Mouse (Mus musculus) gastrocnemius, postnatal 4 days (tissue): ENCODE data around the gene Acp2. TPM values are rescaled to one million over a fixed set of nuclear protein-coding genes. Genes with fewer than 3 reads are reported as not detected.
A peak's percentile ranks its signal among the peaks of the same experiment; 100 is the strongest.

Experiments used
- DNase-seq, 2 experiments: peaks; one replicate each; pipeline ENCODE4 v3.0.0; 2021 to 2022; ENCODE audit warnings: low spot score in 2 of 2, mixed read lengths in 2 of 2
- total RNA-seq, 2 experiments: library from RNA; stranded (reverse); gene quantifications; 2 replicates each; pipeline ENCODE4 v1.2.3; 2021

Gene Acp2
- total RNA-seq, 2 experiments from 2014 or later: 19.5 to 21.8 TPM

DNA sequence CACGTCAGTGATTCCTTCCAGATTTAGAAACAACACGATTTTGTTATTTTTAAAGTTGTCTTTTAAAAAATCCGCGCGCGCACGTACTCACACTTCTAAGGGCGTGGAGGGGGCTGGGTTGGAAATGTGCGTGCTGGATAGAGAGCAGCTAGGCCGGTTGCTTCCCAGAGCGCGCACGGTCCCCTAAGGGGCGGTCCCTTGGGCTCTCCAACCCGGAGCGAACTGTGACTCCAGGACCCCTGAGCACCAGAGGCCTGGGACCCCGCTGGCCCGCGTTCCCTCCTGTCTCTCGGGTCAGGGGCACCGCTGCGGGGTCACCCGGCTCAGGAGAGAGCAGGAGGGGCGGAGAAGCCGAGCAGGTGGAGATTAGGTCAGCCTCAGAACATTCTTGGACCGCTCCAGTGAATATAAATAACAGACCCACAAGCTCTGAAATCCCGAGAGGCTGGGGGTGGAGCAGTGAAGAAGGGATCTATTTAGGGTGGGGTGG is 53.0 kb downstream of the Acp2 start, which contains the start of gene Pacsin3:
TSS of gene Pacsin3 (plus strand) at position 294 of the 490 bp plus-strand sequence.
- peak in 1 of 2 experiments; percentile 42 for DNase-seq

DNA sequence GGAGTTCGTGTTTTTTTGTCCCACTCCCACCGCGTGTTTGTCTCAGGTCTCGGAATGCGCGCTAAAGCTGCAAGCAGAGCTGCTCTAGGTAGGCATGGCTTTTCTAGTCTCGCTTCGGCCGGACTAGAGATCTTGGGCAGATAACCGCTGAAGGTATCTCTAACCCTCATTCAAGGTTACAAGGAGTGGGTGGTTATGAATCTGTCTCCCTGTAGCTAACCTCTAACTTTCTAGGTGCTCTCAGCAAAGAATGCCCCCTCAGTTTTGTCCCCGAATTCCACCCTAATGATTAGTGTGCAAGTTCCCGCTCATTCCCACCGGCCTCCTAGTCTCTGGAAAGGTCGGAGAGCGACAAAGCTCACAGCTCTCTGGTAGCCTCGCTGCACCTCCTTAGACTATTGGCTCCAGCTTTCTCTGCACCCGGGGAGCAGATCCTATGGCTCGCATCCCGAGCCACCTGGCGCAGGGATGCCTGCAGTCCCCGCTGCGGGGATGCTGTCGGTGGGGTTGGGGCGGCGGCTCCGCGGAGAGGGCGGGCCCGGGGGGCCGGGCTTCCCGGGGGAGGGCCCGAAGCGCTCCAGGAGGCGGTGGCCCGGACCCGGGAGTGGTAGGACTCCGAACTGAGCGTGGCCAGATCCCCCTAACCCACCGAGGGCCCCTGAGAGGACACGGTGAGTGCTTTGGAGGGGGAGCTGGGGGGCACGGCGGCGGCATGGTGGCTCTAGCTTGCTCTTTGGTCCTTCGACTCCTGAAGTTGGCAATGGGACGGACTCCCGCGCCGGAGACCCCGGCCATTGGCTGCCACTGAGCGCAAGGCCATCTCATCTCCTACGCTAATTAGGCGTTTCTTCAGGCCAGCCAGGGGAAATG is 53.8 kb downstream of the Acp2 start:
- peak; percentile 51 to 67 for DNase-seq

DNA sequence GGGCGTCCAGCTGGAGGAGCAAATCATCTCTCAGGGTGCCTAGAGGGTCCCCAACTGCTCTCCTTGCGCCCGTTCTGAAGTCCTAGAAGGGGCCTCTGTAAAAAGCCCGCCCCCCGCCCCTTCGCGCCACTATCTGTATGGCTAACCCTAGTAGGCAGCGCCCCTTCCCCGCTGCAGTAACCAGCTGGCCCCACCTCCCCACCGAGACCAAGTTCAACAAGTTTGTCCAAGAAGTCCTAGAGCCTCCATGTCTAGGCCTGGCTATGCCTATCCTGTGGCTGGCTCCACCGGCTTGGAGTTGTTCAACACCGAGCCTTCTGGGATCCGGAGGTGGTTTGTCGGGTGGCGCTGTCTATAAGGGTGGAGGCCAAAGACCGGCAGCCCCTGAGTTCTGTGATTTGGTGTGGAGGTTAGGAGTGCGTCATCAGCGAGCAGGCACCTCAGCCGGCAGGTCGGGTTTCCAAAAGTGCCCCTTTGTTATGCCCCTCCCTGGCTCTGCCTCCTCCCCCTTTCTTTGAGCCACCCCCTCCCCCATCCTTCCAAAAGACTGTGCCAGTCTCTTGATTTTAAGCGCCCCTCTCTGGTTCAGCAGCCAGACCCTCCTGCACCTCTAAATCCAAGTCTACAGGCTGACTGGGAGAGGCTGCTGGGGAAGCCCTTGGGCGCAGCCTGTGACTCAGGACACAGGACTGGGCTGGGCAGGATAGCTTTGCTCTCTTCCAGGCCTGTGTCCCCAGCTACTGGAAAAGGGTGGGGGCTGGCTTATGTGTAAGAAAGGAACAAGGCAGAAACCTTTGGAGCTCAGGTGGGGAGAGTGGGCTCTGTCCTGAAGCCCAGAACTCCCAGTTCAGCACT is 54.7 kb downstream of the Acp2 start:
- peak in 1 of 2 experiments; percentile 55 for DNase-seq

DNA sequence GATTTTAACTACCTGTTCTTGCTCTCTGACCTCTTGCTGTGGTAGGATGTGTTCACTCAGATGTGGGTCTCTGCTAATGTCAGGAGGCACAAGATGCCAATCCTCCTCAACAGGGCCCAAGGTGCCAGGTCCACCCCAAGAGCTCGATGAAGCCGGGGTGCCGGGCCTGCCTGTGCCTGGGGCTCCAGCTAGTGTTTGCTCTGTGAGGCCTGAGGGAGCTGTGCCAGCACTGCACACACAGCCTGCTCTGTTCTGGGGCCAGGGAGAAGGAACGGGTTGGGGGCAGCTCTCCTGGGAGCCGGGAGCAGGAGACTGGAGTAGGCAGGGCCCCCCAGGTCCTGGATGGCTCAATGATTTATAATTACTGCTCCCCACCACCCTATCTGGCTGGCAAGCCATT is 55.4 kb downstream of the Acp2 start:
- no peak for DNase-seq

DNA sequence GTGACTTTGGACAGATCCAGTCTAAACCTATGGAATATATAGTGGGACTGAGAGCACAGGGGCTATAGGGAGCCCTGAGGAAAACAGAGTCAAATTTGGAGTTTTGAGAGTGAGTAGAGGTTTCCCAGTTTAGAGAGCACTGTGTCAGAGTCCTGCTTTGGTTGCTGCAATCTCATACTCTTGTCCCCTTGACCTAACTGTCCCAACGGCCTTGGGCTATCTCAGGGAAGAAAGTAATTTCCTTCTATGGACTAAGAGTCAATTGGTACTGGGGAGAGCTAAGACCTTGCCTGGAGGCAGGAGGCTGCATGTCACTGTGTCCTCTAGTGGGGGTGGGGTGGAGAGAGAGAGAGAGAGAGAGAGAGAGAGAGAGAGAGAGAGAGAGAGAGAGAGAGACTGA is 56.1 kb downstream of the Acp2 start:
- DNase-seq: no peak

DNA sequence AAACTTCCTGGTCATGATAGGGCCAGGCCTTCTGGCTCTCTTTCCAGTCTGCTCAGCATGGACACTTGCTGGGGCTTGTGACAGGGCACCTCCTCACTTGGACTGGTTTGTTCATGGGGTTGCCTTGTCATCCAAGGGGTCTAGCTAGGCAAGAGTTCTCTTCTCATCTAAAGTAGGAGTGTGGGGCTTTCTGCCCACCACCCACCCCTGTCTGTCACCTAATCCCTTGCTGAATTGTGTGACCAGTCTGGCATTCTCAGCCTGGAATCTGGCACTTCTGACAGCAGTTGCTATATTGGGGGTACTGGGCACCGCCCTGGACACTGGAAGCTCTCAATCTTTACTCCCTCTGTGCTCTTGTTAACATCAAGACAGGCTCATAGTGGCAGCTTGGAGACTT is 56.8 kb downstream of the Acp2 start:
- no peak for DNase-seq

Other genes with a start within 250 kb of the Acp2 start
- gene Rapsn, start 167.3 kb upstream of the Acp2 start, total RNA-seq: 10 to 100 TPM; 37.6 to 45.0 TPM
- gene Psmc3, start 148.9 kb upstream of the Acp2 start, total RNA-seq: 100 to 1,000 TPM; 337 to 338 TPM
- 10 to 100 TPM; 40.9 to 44.9 TPM for gene Slc39a13, start 132.5 kb upstream of the Acp2 start, total RNA-seq
- 1 to 10 TPM; 5.4 to 6.6 TPM for gene Spi1, start 120.5 kb upstream of the Acp2 start, total RNA-seq
- gene Mybpc3, start 84.7 kb upstream of the Acp2 start, total RNA-seq: under 1 TPM; 0.22 to 0.31 TPM
- 10 to 100 TPM in 1 of 2 experiments, 1 to 10 TPM in 1; 8.9 to 11.4 TPM for gene Madd, start 19.0 kb upstream of the Acp2 start, total RNA-seq
- gene Nr1h3, start 51 bp upstream of the Acp2 start, total RNA-seq: 1 to 10 TPM; 2.4 to 4.5 TPM
- 1 to 10 TPM; 6.8 to 9.5 TPM for gene Ddb2, start 34.1 kb downstream of the Acp2 start, total RNA-seq
- 100 to 1,000 TPM; 297 to 321 TPM for gene Pacsin3, start 53.1 kb downstream of the Acp2 start, total RNA-seq
- gene Arfgap2, start 62.1 kb downstream of the Acp2 start, total RNA-seq: 10 to 100 TPM; 86.1 to 95.9 TPM
- gene 1110051M20Rik, start 241.8 kb downstream of the Acp2 start, total RNA-seq: 10 to 100 TPM; 13.8 to 18.2 TPM